Mouse (Mus musculus) cerebellum, adult 18-20 months (tissue): ENCODE results near the gene Vmn1r72.
"Not testable (repeated sequence)": the region's sequence is repeated elsewhere in the genome, so short reads cannot be mapped to it uniquely, and the experiment has no call there.

Experiments used
- DNase-seq, 2 experiments: peaks; one replicate each; pipeline ENCODE4 v3.0.0; 2021

Gene Vmn1r72

GRCm38 (mm10) chr7:11680047-11680446 lies at the start of gene Vmn1r72:
Gene Vmn1r72, minus strand, starts transcription at chr7:11680147.
- DNase-seq = not testable (repeated sequence)

GRCm38 (mm10) chr7:11617082-11617481 lies 62.9 kb downstream of the Vmn1r72 start:
- DNase-seq = peak in 1 of 2 experiments; percentile 1
